Mouse (Mus musculus) ES-E14 (cell line): ENCODE results near the gene Mrpl22.

Source experiments
- CHD2 ChIP-seq: IDR thresholded peaks from 2 replicates; pipeline ENCODE4 v1.6.1; 2014; ENCODE audit warnings: mild to moderate bottlenecking, low read depth, low read length, inconsistent platforms
- HCFC1 ChIP-seq: IDR thresholded peaks from 2 replicates; pipeline ENCODE4 v1.6.1; 2012; ENCODE audit warnings: low read length, inconsistent platforms, borderline replicate concordance; ENCODE audit not compliant: insufficient read depth

- no peak for TF ChIP-seq HCFC1
- TF ChIP-seq CHD2, result no peak
These were observed 39.4 kb upstream of the Mrpl22 start for GRCm38 (mm10) chr11:58132026-58132425.
